8 mouse cellular contexts compared by ENCODE assay signal in the genomic region with DNA sequence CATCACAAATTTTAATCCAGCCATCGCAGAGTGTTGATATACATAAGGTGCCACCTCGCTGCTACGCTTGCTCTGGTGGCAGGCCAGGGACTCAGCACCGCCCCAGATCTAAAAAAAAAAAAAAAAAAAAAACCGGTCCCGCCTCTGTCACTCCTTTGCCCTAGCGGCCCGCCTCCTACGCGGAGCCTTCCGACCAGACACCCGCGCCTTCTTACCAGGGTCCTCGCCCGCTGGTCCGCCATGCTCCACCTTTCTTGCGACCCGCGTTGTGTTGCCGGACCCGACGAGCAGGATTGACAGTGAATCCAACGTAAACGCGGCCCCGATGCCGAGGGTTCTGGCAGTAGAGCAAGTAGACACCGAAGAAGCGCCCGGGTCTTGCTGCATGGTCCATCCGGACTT. TPM values are rescaled to one million over a fixed set of nuclear protein-coding genes. Genes with fewer than 3 reads are reported as not detected.
DNase-seq lines count a peak whose midpoint lies in the region; ATAC-seq lines count a peak whose summit lies in the region.

Bola2 (plus strand) TSS at position 192 of the 402 bp plus-strand sequence.

- intact Hi-C loops in heart, postnatal 36 days (cut with DNase I), result loop anchor here (1.0 to 5.0 kb wide), 4 partner anchors 51 to 293 kb away; partner anchors contain the start of genes Ppp4c and Sh2b1

- H3K9me3 ChIP-seq in forebrain, embryonic 13.5 days (replicated peaks), result no peaks in the 10 kb centered on the region

- H3K36me3 ChIP-seq in forebrain, embryonic 13.5 days (ENCODE audit: poor library complexity, severe bottlenecking), result peaks cover 41% of the 10 kb centered on the region

- no peak for DNase-seq in cerebellum, adult 9-10 months
- peak; percentile 82 for DNase-seq in adrenal gland, adult 2 months
- peak in 1 of 2 experiments; percentile 78 for DNase-seq in heart, postnatal 36 days
- no peak for DNase-seq in layer of hippocampus, postnatal 10 days (ENCODE audit: low spot score in 2 of 2)
- peak; percentile 76 for DNase-seq in lung, postnatal 10 days
- DNase-seq in ovary, postnatal 36 days (ENCODE audit: low spot score), result peak; percentile 70

- ATAC-seq in cerebellum, adult (ENCODE audit: insufficient number of reproducible peaks, low FRiP score, low TSS enrichment), result peak; percentile 22; the same call in 1 of the 2 replicates
- peak; percentile 52 for ATAC-seq in forebrain, embryonic 13.5 days

- peak within 1 kb of the TSS; percentile 96 for H3K27ac ChIP-seq in forebrain, embryonic 13.5 days

- H3K9ac ChIP-seq in forebrain, embryonic 13.5 days, result peak within 1 kb of the TSS; percentile 88

- H3K4me3 ChIP-seq in forebrain, embryonic 13.5 days, result peak within 1 kb of the TSS; percentile 71

- peaks cover 27% of the 10 kb centered on the region for H3K4me1 ChIP-seq in forebrain, embryonic 13.5 days

- no peaks in the 10 kb centered on the region for H3K27me3 ChIP-seq in forebrain, embryonic 13.5 days

- under 1% methylated on average over 31 of the region's 31 CpGs for WGBS in forebrain, embryonic 13.5 days

- peak within 1 kb of the TSS; percentile 93 for H3K4me2 ChIP-seq in forebrain, embryonic 13.5 days

RNA-seq across cellular contexts. Expression of gene Bola2, which starts in this region (rescaled TPM):
- total RNA-seq in adrenal gland, adult 2 months (2021), result 100 to 1,000 TPM; 101 to 104 TPM
- 44.1 and 48.7 TPM in 2 replicates for polyA plus RNA-seq in adrenal gland, adult 2 months (2012; rRNA removed)
- polyA plus RNA-seq in forebrain, embryonic 13.5 days (2015; fragmentation: Nextera tagmentation; extraction: Ambion mirVana), result 183 and 187 TPM in 2 replicates
- total RNA-seq in heart, postnatal 36 days (2021), result 10 to 100 TPM; 47.0 to 60.8 TPM
- total RNA-seq in layer of hippocampus, postnatal 10 days (2021), result 100 to 1,000 TPM; 114 to 137 TPM

Comparison
In these comparisons a context has a peak if more than half of its experiments do, and no peak if none do; other contexts are left out.
1. DNase-seq: peak in adrenal gland, adult 2 months (single experiment), lung, postnatal 10 days (single experiment) and ovary, postnatal 36 days (single experiment); none in cerebellum, adult 9-10 months (single experiment) and layer of hippocampus, postnatal 10 days (0 of 2).